Mouse (Mus musculus): ENCODE results near the gene Hfe.
"Not testable (repeated sequence)": the region's sequence is repeated elsewhere in the genome, so short reads cannot be mapped to it uniquely, and the experiment has no call there.

Hfe gene

DNA sequence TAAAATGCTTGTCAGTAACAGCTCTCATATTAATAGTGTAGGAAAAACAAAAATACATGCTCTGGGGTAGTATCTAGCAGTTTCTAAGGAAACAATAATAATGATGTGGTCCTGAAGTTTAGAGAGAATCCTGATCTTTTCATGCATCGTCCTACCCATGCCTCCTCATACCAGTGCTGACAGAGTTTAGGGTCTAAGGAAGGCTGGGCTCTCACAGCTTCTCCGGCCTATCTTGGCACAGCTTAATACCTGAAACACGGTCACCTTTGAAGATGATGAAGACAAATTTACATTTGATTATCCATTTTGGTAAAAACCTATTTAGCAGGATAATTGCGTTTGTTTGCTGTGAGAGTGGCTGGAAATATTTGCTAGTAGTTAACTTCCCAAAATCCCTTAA, 33.3 kb upstream of the Hfe start:
- DNase-seq, result no peak

GRCm38 (mm10) chr13:23743215-23743614, 32.6 kb upstream of the Hfe start:
- DNase-seq, result no peak

- no peak for DNase-seq
These were observed 31.4 kb upstream of the Hfe start for GRCm38 (mm10) chr13:23742007-23742406.

GRCm38 (mm10) chr13:23740910-23741309, 30.3 kb upstream of the Hfe start:
- no peak for DNase-seq

- no peak for DNase-seq
These were observed 29.7 kb upstream of the Hfe start for GRCm38 (mm10) chr13:23740256-23740840.

GRCm38 (mm10) chr13:23739922-23740252, 29.2 kb upstream of the Hfe start:
- DNase-seq, result no peak

DNA sequence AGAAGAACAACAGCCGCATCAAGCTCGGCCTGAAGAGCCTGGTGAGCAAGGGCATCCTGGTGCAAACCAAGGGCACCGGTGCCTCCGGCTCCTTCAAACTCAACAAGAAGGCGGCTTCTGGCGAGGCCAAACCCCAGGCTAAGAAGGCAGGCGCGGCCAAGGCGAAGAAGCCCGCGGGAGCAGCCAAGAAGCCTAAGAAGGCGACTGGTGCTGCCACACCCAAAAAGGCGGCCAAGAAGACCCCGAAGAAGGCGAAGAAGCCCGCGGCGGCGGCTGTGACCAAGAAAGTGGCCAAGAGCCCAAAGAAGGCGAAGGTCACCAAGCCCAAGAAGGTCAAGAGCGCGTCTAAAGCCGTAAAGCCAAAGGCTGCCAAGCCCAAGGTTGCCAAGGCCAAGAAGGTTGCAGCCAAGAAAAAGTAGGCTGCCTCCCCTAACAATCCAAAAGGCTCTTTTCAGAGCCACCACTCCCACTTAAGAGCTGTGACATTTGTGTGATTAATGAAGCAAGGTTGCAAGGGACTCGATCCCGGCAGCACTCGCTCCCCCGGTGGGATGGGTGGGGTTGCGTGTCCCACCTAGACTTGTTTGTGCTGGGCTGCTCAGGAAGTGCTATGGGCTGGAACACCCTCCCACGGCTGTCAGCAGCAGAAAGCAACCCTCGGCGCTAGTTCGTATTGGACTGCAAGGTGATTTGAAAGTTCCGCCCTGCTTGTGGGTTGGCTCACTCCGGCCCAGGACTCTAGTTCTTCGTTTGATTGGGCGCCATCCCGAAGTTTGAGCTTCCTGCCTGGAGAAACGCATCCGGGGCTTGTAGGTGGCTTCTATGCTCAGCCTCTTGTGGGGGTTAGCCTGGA, 28.6 kb upstream of the Hfe start:
- peak; percentile 97 to 98 for DNase-seq

- peak; percentile 89 to 92 for DNase-seq
These were observed 28.0 kb upstream of the Hfe start, which contains the start of gene Hist1h1c for GRCm38 (mm10) chr13:23738677-23739068. Hist1h1c (plus strand) TSS chr13:23738808.

GRCm38 (mm10) chr13:23738041-23738440, 27.4 kb upstream of the Hfe start:
- DNase-seq, result no peak

- no peak for DNase-seq
These were observed 26.4 kb upstream of the Hfe start for GRCm38 (mm10) chr13:23737091-23737490.

GRCm38 (mm10) chr13:23732156-23732804, 21.6 kb upstream of the Hfe start:
- peak in 1 of 2 experiments; percentile 41 for DNase-seq

DNA sequence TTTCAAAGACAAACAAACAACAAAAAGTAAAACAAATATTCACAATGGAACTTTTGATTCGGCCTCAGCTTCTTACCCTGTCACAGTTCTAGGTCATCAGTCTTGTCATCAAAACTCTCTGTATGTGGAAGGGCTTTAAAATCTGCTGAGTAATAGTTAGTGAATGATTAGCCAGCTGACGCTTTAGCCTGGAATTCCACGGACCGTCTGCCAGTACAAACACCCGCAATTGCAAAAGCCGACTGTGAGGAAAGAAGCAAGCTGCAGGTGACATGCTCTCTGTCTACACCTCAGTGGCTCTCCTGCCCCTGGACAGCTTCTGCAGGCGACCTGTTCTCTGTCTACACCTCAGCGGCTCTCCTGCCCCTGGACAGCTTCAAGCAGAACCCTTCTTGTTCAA, 19.8 kb upstream of the Hfe start:
- DNase-seq, result peak; percentile 73 to 90

DNA sequence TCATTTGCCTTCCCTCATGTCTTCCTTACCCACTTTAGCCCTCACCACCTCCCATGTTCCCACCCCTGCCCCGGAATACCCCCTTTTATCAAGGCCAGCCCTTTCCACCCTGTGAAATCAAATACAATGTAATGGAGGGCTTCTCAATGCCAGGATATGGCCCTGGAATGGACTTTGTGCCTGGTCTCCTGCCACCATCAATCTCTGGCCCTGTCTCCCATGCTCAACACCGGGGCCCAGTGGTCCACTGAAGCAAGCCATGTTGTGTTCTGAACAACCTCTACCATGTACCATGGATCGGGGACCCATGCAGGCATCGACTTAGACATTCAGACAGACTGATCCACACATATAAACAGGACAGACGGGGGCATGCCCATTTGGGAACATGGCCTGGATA, 19.1 kb upstream of the Hfe start:
- no peak for DNase-seq

GRCm38 (mm10) chr13:23729192-23729525, 18.5 kb upstream of the Hfe start:
- no peak for DNase-seq

DNA sequence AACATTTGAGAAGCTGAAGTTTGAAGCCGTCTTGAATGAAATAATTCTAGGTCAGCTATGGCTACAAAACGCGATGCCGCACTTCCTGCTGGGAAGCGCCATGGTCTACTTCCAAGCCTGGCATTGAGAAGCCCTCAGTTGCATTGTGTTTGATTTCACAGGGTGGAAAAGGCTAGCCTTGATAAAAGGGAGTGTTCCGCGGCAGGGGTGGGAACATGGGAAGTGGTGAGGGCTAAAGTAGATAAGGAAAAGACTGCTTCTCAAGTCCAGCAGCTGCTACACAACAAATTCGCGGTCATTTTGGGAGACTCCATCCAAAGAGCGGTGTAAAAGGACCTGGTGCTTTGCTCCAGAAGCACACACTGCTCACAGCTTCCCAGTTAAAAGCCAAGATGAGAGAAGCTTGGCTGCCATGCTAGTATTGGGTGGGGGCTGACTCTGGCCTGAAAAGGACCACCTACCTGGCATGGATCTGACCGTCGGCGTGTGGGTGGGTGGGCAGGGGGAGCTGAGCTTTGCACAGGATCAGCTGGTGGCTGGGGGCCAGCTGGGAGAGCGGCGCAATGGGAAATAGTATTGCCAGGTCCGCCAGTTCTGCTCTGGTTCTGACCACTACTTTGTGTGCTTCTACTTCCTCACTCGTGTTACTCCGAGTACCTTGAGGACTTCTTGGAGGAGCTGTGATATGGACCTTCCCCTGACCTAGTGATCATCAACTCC, 18.0 kb upstream of the Hfe start:
- no peak for DNase-seq

DNA sequence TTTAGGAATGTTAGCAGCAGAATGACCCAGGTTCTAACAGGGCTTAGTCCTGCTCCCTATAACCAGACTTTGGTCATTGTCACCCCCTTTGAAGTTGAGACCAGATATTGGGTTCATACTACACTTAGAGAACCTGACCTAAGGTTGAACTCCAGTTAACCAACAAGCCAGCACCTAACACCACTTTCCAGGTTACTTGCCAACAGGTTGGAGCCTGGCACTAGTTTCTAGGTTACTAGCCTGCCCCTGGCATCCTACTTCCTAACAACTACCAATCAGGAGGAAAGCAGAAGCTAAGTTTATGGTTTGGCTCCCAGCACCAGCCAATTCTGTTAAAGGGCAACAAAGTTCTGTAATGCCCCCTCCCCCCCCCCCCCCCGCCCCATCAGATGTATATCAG, 14.6 kb upstream of the Hfe start:
- DNase-seq, result no peak

GRCm38 (mm10) chr13:23724239-23724638, 13.6 kb upstream of the Hfe start:
- no peak for DNase-seq

DNA sequence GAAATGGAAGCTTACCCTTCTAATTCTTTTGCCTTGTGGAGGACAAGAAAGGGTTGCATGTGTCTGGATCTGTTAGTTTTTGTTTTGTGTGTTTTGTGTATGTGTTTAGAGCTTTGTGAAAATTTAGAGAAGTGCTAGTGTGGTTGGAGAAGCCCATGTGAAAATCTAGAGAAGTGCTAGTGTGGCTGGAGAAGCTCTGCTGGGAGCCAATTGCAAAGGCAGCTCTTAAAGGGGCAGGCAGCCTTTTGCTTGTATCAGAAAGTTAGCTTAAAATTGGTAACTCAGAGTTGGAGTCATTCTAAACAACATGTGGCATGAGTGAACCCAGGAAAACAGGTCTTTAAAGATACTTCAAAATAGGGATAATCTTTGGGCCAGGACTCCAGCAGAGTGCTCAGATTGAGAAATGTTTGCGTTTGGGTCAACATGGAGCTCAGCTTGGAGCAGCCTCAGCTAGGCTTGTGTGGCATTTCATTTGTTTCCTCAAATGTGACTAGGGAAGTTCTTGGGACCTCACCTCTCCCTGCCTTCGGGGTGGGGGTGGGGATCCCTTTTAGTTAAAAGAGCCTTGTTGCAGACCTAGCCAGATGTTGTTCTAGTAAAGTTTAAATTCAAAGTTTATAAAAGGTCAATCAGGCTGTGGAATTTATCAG, 7.1 kb upstream of the Hfe start:
- not testable (repeated sequence) for DNase-seq

GRCm38 (mm10) chr13:23717176-23717575, 6.5 kb upstream of the Hfe start:
- no peak for DNase-seq

GRCm38 (mm10) chr13:23716261-23717042, 5.8 kb upstream of the Hfe start:
- peak in 1 of 2 experiments; percentile 0 for DNase-seq

DNA sequence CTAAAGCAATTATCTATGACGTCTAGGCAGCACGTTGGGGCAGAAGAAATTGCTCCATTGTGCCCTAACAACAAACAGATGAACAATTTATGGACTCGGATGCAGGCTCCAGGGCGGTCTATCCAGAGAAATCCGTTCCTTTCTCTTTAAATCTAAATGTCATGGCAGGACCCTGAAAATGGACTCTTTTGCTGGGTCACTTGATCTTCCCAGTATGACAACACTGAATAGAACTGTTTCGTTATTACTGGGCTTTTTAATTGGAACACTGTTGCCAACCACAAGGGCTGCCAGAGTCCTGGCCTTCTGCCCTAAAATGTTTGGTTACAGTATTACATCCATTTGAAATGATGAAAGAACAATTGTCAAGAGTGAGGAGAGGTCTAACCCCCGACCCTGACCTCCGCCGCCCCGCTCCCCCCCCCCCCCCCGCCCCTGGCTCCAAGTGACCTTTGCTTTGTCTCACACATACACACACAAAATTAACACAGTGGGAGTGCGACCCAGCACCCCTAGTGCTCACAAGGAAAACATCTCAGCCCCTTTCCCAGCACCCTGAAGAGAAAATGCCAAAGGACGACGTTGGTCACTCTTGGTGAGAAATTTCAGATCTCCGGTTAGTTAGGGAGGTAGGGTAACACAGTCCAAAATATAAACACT, 810 bp downstream of the Hfe start:
- peak in 1 of 2 experiments; percentile 12 for DNase-seq

GRCm38 (mm10) chr13:23708654-23709053, 2.0 kb downstream of the Hfe start:
- peak in 1 of 2 experiments; percentile 0 for DNase-seq
